Mouse (Mus musculus) neural tube, embryonic 11.5 days (tissue): ENCODE measurements around the gene Slc7a8. TPM values are rescaled to one million over a fixed set of nuclear protein-coding genes. Genes with fewer than 3 reads are reported as not detected.

Source experiments
- ATAC-seq: fragments of 200-750 bp; cut with Nextera tagmentation; 2 replicates; pipeline ENCODE4 v1.8.0; 2017; ENCODE audit warnings: moderate number of reproducible peaks, mild to moderate bottlenecking, moderate TSS enrichment, moderate library complexity; ENCODE audit not compliant: insufficient read depth, low FRiP score, low TSS enrichment
- DNase-seq: peaks from one replicate; pipeline ENCODE4 v3.0.0-alpha.2; 2015; ENCODE audit warnings: low spot score
- H3K27ac ChIP-seq: fragments of 300-500 bp; sonication (generic); 2 replicates; pipeline ENCODE4 v1.5.1; 2014; ENCODE audit warnings: low read depth, mild to moderate bottlenecking, low read length
- H3K27me3 ChIP-seq: fragments of 300-500 bp; sonication (generic); 2 replicates; pipeline ENCODE4 v1.6.1; 2014; ENCODE audit warnings: mild to moderate bottlenecking, low read length, mixed read lengths; ENCODE audit not compliant: control insufficient read depth, insufficient read depth
- H3K36me3 ChIP-seq: fragments of 300-500 bp; sonication (generic); 2 replicates; pipeline ENCODE4 v1.6.1; 2014; ENCODE audit warnings: mild to moderate bottlenecking, low read length, moderate library complexity, mixed read lengths; ENCODE audit not compliant: control insufficient read depth, insufficient read depth
- H3K4me1 ChIP-seq: fragments of 300-500 bp; sonication (generic); 2 replicates; pipeline ENCODE4 v1.6.1; 2014; ENCODE audit warnings: low read length, mixed read lengths; ENCODE audit not compliant: control insufficient read depth, insufficient read depth
- H3K4me2 ChIP-seq: fragments of 300-500 bp; sonication (generic); 2 replicates; pipeline ENCODE4 v1.6.1; 2014; ENCODE audit warnings: low read depth, mild to moderate bottlenecking, moderate library complexity
- H3K4me3 ChIP-seq: fragments of 300-500 bp; sonication (generic); 2 replicates; pipeline ENCODE4 v1.5.1; 2014; ENCODE audit warnings: low read depth, low read length
- H3K9ac ChIP-seq: fragments of 300-500 bp; sonication (generic); 2 replicates; pipeline ENCODE4 v1.6.1; 2014; ENCODE audit warnings: mild to moderate bottlenecking, low read length
- H3K9me3 ChIP-seq: fragments of 300-500 bp; sonication (generic); 2 replicates; pipeline ENCODE4 v1.6.1; 2016; ENCODE audit warnings: low read length; ENCODE audit not compliant: control insufficient read depth
- WGBS: fragments of 180-500 bp; shearing (Covaris S2); extraction: QIAGEN DNeasy Blood & Tissue Kit; methylation state at CpG from one replicate; pipeline ENCODE4 v1.1.7; 2014; 5-methylcytosine and 5-hydroxymethylcytosine counted together
- polyA plus RNA-seq: library from polyadenylated mRNA; unstranded; fragments of >200 nt; fragmentation: Nextera tagmentation; extraction: Ambion mirVana; gene quantifications from 2 replicates; pipeline ENCODE4 v1.2.1, GENCODE M21; 2014

The Slc7a8 gene
- polyA plus RNA-seq, 1 experiment from 2014 or later, result 3.2 TPM

DNA sequence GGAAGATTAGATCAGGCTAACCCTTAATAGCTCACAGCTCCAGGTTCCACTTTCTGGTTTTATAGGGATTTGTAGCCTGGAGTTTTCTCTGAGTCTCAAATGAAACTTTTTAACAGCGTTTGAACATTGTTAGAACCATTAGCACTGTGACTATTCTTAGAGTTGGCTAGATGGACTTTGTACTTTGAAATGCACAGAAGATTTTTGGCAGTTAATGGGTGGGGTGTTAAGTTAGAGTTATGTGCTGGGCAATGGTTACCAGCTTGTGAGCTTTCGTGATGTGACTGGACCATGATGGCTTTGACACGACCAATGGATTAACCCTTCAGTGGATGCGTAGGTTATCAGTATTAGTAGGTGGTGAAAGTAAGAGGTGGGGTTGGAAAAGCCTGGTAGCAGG, 24.4 kb upstream of the Slc7a8 start:
- Histone ChIP-seq H3K4me2 (no peak overlapping the region), H3K27me3 (no peaks in the 10 kb centered on the region), H3K27ac (no peak overlapping the region), H3K9ac (no peak overlapping the region), H3K4me3 (no peak overlapping the region), H3K4me1 (no peaks in the 10 kb centered on the region), H3K36me3 (no peaks in the 10 kb centered on the region), H3K9me3 (no peaks in the 10 kb centered on the region)
- no peak for DNase-seq
- ATAC-seq, result no peak
- WGBS, result 82% methylated on average over 4 of the region's 4 CpGs

GRCm38 (mm10) chr14:54802428-54802827, 20.7 kb upstream of the Slc7a8 start:
- no peak for ATAC-seq

DNA sequence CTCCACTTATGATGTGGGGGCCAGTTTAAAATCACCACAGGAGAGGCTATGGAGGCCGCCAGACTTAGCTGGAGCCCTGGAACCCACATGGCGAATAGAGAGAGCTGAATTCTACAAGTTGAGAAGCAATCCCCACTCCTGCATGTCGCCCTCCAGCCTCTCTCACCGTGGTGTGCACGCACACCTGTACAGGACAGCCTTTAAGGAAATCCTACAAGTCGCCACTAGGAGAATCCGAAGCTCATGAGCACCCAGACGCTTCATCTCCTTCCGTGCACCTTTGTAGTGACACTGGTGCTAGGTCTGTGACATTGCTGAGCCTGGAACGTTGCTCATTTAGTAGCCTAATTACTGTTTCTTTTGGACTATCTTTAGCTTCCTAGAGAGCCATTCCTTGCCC, 17.9 kb upstream of the Slc7a8 start:
- no peak for DNase-seq
- Histone ChIP-seq H3K36me3 (no peaks in the 10 kb centered on the region), H3K9ac (no peak overlapping the region), H3K9me3 (no peaks in the 10 kb centered on the region), H3K4me3 (no peak overlapping the region), H3K27me3 (no peaks in the 10 kb centered on the region), H3K27ac (no peak overlapping the region), H3K4me1 (no peaks in the 10 kb centered on the region), H3K4me2 (no peak overlapping the region)
- no peak for ATAC-seq
- WGBS, result 55% methylated on average over 10 of the region's 10 CpGs

More at GRCm38 (mm10) chr14:54802428-54802827, 20.7 kb upstream of the Slc7a8 start:
- DNase-seq, result no peak
- Histone ChIP-seq H3K4me1 (no peaks in the 10 kb centered on the region), H3K9ac (no peak overlapping the region), H3K27me3 (no peaks in the 10 kb centered on the region), H3K4me2 (no peak overlapping the region), H3K9me3 (no peaks in the 10 kb centered on the region), H3K4me3 (no peak overlapping the region), H3K27ac (no peak overlapping the region), H3K36me3 (no peaks in the 10 kb centered on the region)
- WGBS, result 89% methylated on average over 4 of the region's 4 CpGs

GRCm38 (mm10) chr14:54796760-54797159, 15.0 kb upstream of the Slc7a8 start:
- Histone ChIP-seq H3K27me3 (no peaks in the 10 kb centered on the region), H3K9ac (no peak overlapping the region), H3K27ac (no peak overlapping the region), H3K4me1 (no peaks in the 10 kb centered on the region), H3K4me3 (no peak overlapping the region), H3K9me3 (no peaks in the 10 kb centered on the region), H3K36me3 (no peaks in the 10 kb centered on the region), H3K4me2 (no peak overlapping the region)
- no peak for ATAC-seq
- DNase-seq, result no peak
- 93% methylated on average over 15 of the region's 15 CpGs for WGBS

DNA sequence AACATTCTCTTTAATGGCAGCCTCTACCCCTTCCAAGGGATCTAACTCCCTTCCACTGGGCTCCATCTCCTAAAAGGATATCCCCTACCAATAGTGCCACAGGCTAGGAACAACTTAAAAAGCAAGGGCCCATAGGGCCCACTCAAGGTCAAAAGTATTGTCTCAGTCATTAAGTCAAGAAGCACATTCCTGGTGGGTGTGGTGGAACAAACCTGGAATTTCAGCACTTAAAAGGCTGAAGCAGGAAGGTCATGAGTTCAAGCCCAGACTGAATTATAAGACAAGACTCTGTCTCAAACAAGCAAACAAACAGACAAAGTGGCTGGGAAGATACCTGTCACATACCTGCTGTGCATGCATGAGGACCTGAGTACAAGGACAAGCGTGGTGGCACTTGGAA, 14.2 kb upstream of the Slc7a8 start:
- Histone ChIP-seq H3K9me3 (no peaks in the 10 kb centered on the region), H3K9ac (no peak overlapping the region), H3K36me3 (no peaks in the 10 kb centered on the region), H3K4me2 (no peak overlapping the region), H3K4me3 (no peak overlapping the region), H3K27me3 (no peaks in the 10 kb centered on the region), H3K4me1 (no peaks in the 10 kb centered on the region), H3K27ac (no peak overlapping the region)
- 81% methylated on average over 1 of the region's 1 CpGs for WGBS
- ATAC-seq (no peak), DNase-seq (no peak)

GRCm38 (mm10) chr14:54793894-54794830, 12.4 kb upstream of the Slc7a8 start:
- ATAC-seq (no peak), DNase-seq (no peak)
- WGBS, result 77% methylated on average over 8 of the region's 8 CpGs
- Histone ChIP-seq H3K9me3 (no peaks in the 10 kb centered on the region), H3K9ac (no peak overlapping the region; the same call in 1 of the 2 replicates), H3K27me3 (no peaks in the 10 kb centered on the region), H3K27ac (no peak overlapping the region), H3K36me3 (no peaks in the 10 kb centered on the region), H3K4me3 (no peak overlapping the region), H3K4me2 (no peak overlapping the region), H3K4me1 (no peaks in the 10 kb centered on the region)

DNA sequence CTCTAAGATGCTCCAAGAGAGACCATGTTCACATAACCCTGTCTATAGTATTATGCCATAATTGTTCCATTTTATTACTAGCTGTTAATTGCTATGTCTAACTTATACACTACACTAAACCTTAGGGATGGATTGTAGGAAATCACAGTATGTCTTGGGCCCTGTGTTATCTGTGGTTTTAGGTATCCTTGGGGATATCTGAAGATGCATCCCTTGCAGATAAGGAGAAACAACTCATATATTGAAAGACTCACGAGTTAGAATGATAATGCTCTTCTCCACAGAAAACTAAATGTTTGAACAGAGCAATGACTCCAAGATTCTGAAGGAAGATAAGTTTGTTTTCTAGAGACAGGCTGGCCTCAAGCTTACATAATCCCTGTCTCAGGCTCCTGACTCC, 11.6 kb upstream of the Slc7a8 start:
- WGBS, result 80% methylated on average over 1 of the region's 1 CpGs

GRCm38 (mm10) chr14:54792166-54792565, 10.4 kb upstream of the Slc7a8 start:
- H3K36me3 ChIP-seq, result no peaks in the 10 kb centered on the region
- 73% methylated on average over 6 of the region's 6 CpGs for WGBS
- ATAC-seq (no peak), DNase-seq (no peak)
- no peaks in the 10 kb centered on the region for H3K4me1 ChIP-seq
- H3K4me2 ChIP-seq, result no peak overlapping the region
- no peak overlapping the region for H3K9ac ChIP-seq
- no peaks in the 10 kb centered on the region for H3K9me3 ChIP-seq
- no peaks in the 10 kb centered on the region for H3K27me3 ChIP-seq
- no peak overlapping the region for H3K4me3 ChIP-seq
- no peak overlapping the region for H3K27ac ChIP-seq

More for the DNA sequence above, 11.6 kb upstream of the Slc7a8 start:
- DNase-seq (no peak), ATAC-seq (no peak)
- no peak overlapping the region for H3K4me3 ChIP-seq
- no peaks in the 10 kb centered on the region for H3K4me1 ChIP-seq
- no peaks in the 10 kb centered on the region for H3K9me3 ChIP-seq
- no peak overlapping the region for H3K9ac ChIP-seq
- H3K36me3 ChIP-seq, result no peaks in the 10 kb centered on the region
- H3K4me2 ChIP-seq, result no peak overlapping the region
- no peak overlapping the region for H3K27ac ChIP-seq
- no peaks in the 10 kb centered on the region for H3K27me3 ChIP-seq

DNA sequence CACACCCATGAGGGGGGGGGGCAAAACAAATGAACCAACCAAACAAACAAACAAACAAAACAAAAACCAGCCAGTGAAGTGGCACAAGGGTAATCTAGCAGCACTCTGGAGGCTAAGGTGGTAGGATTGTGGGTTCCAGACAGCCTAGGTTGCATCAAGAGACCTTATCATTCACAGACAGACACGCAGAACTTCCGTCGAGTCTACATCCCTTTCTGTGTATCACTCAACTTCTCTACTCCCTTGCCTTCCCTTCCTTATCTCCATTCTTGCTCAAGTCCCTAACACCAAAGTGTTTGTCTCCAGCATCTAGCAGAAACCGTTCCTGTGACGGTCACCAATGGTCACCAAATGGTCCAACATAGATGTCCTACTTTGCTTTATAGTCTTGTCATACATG, 6.5 kb upstream of the Slc7a8 start:
- DNase-seq, result no peak
- Histone ChIP-seq H3K4me3 (no peak overlapping the region), H3K9ac (no peak overlapping the region), H3K9me3 (no peaks in the 10 kb centered on the region), H3K27me3 (no peaks in the 10 kb centered on the region), H3K27ac (no peak overlapping the region), H3K4me2 (no peak overlapping the region), H3K36me3 (no peaks in the 10 kb centered on the region), H3K4me1 (no peaks in the 10 kb centered on the region)
- 96% methylated on average over 5 of the region's 5 CpGs for WGBS
- no peak for ATAC-seq
